Mouse (Mus musculus) G1E (cell line): ENCODE results near the gene Nos1ap. TPM values are rescaled to one million over a fixed set of nuclear protein-coding genes. Genes with fewer than 3 reads are reported as not detected.

Source experiments
- ATAC-seq: 2 replicates; pipeline ENCODE4 v1.8.0; 2016; ENCODE audit warnings: mild to moderate bottlenecking; ENCODE audit not compliant: insufficient number of reproducible peaks, poor library complexity, low FRiP score, severe bottlenecking; ENCODE audit errors: extremely low read depth
- DNase-seq: peaks from one replicate; pipeline ENCODE4 v3.0.0; 2012; ENCODE audit warnings: low spot score
- H3K27me3 ChIP-seq: 2 replicates; pipeline ENCODE4 v1.6.1; 2012; ENCODE audit warnings: mild to moderate bottlenecking, low read length, inconsistent platforms; ENCODE audit not compliant: insufficient read depth
- H3K36me3 ChIP-seq: replicated peaks from 2 replicates; pipeline ENCODE3; 2012; ENCODE audit warnings: mild to moderate bottlenecking, inconsistent platforms
- H3K4me1 ChIP-seq: 2 replicates; pipeline ENCODE4 v1.6.1; 2012; ENCODE audit warnings: low read depth, low read length, inconsistent platforms, mixed read lengths; ENCODE audit not compliant: insufficient read depth
- H3K4me3 ChIP-seq: 2 replicates; pipeline ENCODE4 v1.5.1; 2012; ENCODE audit warnings: low read depth, mild to moderate bottlenecking, inconsistent platforms, low read length, moderate library complexity, mixed read lengths
- H3K9me3 ChIP-seq: replicated peaks from 2 replicates; pipeline ENCODE4 v1.6.1; 2012; ENCODE audit warnings: inconsistent platforms
- CTCF ChIP-seq: IDR thresholded peaks from 2 replicates; pipeline ENCODE4 v1.5.1; 2012; ENCODE audit warnings: low read depth, low read length, inconsistent platforms, mixed read lengths
- GATA1 ChIP-seq: IDR thresholded peaks from 2 replicates; pipeline ENCODE4 v1.6.1; 2012; ENCODE audit warnings: borderline replicate concordance, low read length, inconsistent platforms, mixed read lengths
- GATA2 ChIP-seq: IDR thresholded peaks from 2 replicates; pipeline ENCODE4 v1.6.1; 2012; ENCODE audit warnings: low read depth, low read length, inconsistent platforms, borderline replicate concordance
- POLR2AphosphoS5 ChIP-seq: IDR thresholded peaks from 2 replicates; pipeline ENCODE4 v1.6.1; 2012; ENCODE audit warnings: low read depth, low read length, inconsistent platforms; ENCODE audit not compliant: insufficient replicate concordance
- TAL1 ChIP-seq: conservative IDR thresholded peaks from 2 replicates; pipeline ENCODE4 v1.6.1; 2012; ENCODE audit warnings: low read depth, low read length, inconsistent platforms, mixed read lengths
- polyA plus RNA-seq: library from polyadenylated mRNA; stranded (reverse); fragments of >175 nt; gene quantifications from 2 replicates; pipeline ENCODE4 v1.2.3, GENCODE M21; 2012
- total RNA-seq, 2 experiments: library from RNA; stranded (forward) in 1 of 2; stranded (reverse) in 1 of 2; fragments of 200-1000 nt in 1 of 2; fragments of >200 nt in 1 of 2; fragmentation: Nextera tagmentation in 1 of 2; gene quantifications; 2 replicates each; pipeline ENCODE4 v1.2.3; 2014 to 2017

The Nos1ap gene
- total and polyA plus RNA-seq, 3 experiments = 1.6 to 18.2 (median 6.1) TPM

- H3K4me1 ChIP-seq = peaks cover 5% of the 10 kb centered on the region; the same call in 1 of the 2 replicates
- no peak; the same call in 1 of the 2 replicates for ATAC-seq
- no peaks in the 10 kb centered on the region for H3K9me3 ChIP-seq
- H3K36me3 ChIP-seq = no peaks in the 10 kb centered on the region
- TF ChIP-seq CTCF (no peak), GATA2 (no peak), POLR2AphosphoS5 (no peak), GATA1 (no peak), TAL1 (no peak)
- H3K27me3 ChIP-seq = peaks cover 10% of the 10 kb centered on the region
- no peak overlapping the region for H3K4me3 ChIP-seq
- DNase-seq = no peak
Observed at GRCm38 (mm10) chr1:170554939-170555293, 34.7 kb downstream of the Nos1ap start.

- ATAC-seq (no peak), DNase-seq (no peak)
- H3K36me3 ChIP-seq = no peaks in the 10 kb centered on the region
- peaks cover 5% of the 10 kb centered on the region; the same call in 1 of the 2 replicates for H3K4me1 ChIP-seq
- peaks cover 12% of the 10 kb centered on the region for H3K27me3 ChIP-seq
- H3K9me3 ChIP-seq = no peaks in the 10 kb centered on the region
- H3K4me3 ChIP-seq = no peak overlapping the region
- no peak for TF ChIP-seq POLR2AphosphoS5
- TF ChIP-seq CTCF = no peak
- no peak for TF ChIP-seq GATA1
- TF ChIP-seq TAL1 = no peak
- TF ChIP-seq GATA2 = no peak
Observed at GRCm38 (mm10) chr1:170554235-170554938, 35.3 kb downstream of the Nos1ap start.

- peaks cover 5% of the 10 kb centered on the region; the same call in 1 of the 2 replicates for H3K4me1 ChIP-seq
- no peak for DNase-seq
- no peaks in the 10 kb centered on the region for H3K9me3 ChIP-seq
- no peaks in the 10 kb centered on the region for H3K36me3 ChIP-seq
- peaks cover 16% of the 10 kb centered on the region for H3K27me3 ChIP-seq
- no peak overlapping the region for H3K4me3 ChIP-seq
- no peak for TF ChIP-seq CTCF
- TF ChIP-seq GATA2 = no peak
- TF ChIP-seq TAL1 = no peak
- TF ChIP-seq POLR2AphosphoS5 = no peak
- no peak for TF ChIP-seq GATA1
- no peak for ATAC-seq
Observed at GRCm38 (mm10) chr1:170550649-170551440, 38.8 kb downstream of the Nos1ap start.

GRCm38 (mm10) chr1:170549059-170549458, 40.6 kb downstream of the Nos1ap start:
- Histone ChIP-seq H3K9me3 (no peaks in the 10 kb centered on the region), H3K4me1 (no peaks in the 10 kb centered on the region; the same call in 1 of the 2 replicates), H3K27me3 (peaks cover 16% of the 10 kb centered on the region), H3K36me3 (no peaks in the 10 kb centered on the region), H3K4me3 (no peak overlapping the region)
- DNase-seq = no peak
- no peak for TF ChIP-seq GATA1
- TF ChIP-seq TAL1 = no peak
- no peak for TF ChIP-seq POLR2AphosphoS5
- TF ChIP-seq GATA2 = no peak
- TF ChIP-seq CTCF = no peak
- ATAC-seq = no peak

DNA sequence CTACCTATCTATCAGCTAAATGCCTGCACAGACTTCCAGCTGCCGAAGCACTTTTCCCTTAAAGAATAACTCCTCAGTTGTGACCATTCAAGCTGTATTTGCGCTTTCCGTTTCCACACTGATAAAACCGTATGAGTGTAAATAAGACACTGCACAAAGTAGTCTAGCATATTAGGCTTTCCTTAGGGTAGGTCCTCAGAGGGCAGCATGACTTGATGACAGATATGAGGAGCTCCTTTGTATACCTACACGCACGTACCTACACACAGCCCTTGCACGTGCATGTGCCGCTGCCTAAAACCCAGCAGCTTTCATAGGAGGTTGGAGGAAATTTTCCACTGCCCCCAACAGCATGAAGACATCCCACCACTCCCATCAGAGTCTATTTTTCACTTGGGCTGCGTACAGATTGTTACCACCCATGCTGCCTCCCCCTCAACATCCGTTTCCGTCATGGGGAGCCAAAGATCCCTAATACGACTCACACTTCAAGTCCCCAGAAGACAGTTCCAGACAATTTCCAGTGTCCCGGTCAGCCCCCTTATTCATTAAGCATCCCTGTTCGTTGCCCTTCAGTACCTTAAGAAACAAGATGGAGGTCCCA, 41.4 kb downstream of the Nos1ap start:
- Histone ChIP-seq H3K4me3 (no peak overlapping the region), H3K4me1 (no peaks in the 10 kb centered on the region), H3K27me3 (peaks cover 16% of the 10 kb centered on the region), H3K9me3 (no peaks in the 10 kb centered on the region), H3K36me3 (no peaks in the 10 kb centered on the region)
- DNase-seq (no peak), ATAC-seq (no peak)
- TF ChIP-seq GATA2 (no peak), POLR2AphosphoS5 (no peak), CTCF (no peak), GATA1 (no peak), TAL1 (no peak)

- Histone ChIP-seq H3K36me3 (no peaks in the 10 kb centered on the region), H3K27me3 (peaks cover 13% of the 10 kb centered on the region; the same call in 1 of the 2 replicates), H3K4me3 (no peak overlapping the region), H3K4me1 (no peaks in the 10 kb centered on the region), H3K9me3 (no peaks in the 10 kb centered on the region)
- ATAC-seq = no peak
- TF ChIP-seq POLR2AphosphoS5 (no peak), GATA2 (no peak), TAL1 (no peak), GATA1 (no peak), CTCF (no peak)
- no peak for DNase-seq
Observed at GRCm38 (mm10) chr1:170546297-170546696, 43.4 kb downstream of the Nos1ap start.
